In the genomic region with DNA sequence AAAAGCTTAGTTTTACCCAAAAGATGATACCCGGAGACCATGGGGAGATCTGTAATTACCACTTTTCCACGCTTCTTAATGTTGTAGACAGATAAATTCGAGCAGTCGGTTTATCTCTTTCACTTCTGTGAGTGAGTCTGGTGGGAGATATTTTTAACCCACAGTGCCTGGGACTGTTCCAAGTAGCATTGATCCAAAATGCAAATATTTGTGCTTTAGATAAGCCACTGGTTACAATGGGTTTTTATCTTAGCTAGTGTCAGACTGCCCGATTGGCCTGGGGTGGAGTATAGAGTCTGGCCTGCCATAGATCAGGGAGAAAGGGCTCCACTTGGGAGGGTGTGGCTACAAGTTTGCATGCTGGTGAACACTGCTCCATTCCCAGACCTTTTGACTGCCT, we compare ENCODE assay signal across 8 mouse cellular contexts. TPM values are rescaled to one million over a fixed set of nuclear protein-coding genes. Genes with fewer than 3 reads are reported as not detected.
DNase-seq lines count a peak whose midpoint lies in the region; ATAC-seq lines count a peak whose summit lies in the region.

No protein-coding gene starts in this region.

- DNase-seq in heart, postnatal 14 days, result no peak
- peak; percentile 39 for DNase-seq in adipocyte (ENCODE audit: low spot score)
- no peak for DNase-seq in hindbrain, embryonic 10.5 days (ENCODE audit: low spot score)
- DNase-seq in midbrain, embryonic 10.5 days (ENCODE audit: low spot score), result peak; percentile 41
- DNase-seq in left cerebral cortex, adult 11 months (ENCODE audit: low spot score), result no peak
- DNase-seq in right cerebral cortex, postnatal 10 days (ENCODE audit: low spot score in 2 of 2), result no peak
- no peak for DNase-seq in left cerebral cortex, adult 9 months (ENCODE audit: low spot score in 2 of 2)

- 0 out of 2 replicates have a peak, but pooled peaks have one; percentile 12 for ATAC-seq in heart, embryonic 12.5 days (ENCODE audit: insufficient number of reproducible peaks, low FRiP score)

- intact Hi-C loops in heart, postnatal 14 days (cut with DNase I), result loop anchor here (2.0 kb wide), 1 partner anchor 26 kb away; a partner anchor contains a TSS

- H3K36me3 ChIP-seq in heart, embryonic 12.5 days, result 0 out of 2 replicates have a peak, but pooled peaks cover 5% of the 10 kb centered on the region
- H3K36me3 ChIP-seq in hindbrain, embryonic 10.5 days, result peaks cover 29% of the 10 kb centered on the region
- peaks cover 22% of the 10 kb centered on the region for H3K36me3 ChIP-seq in midbrain, embryonic 10.5 days

- peak overlapping the region; percentile 84 for H3K27ac ChIP-seq in heart, embryonic 12.5 days (ENCODE audit: poor library complexity, severe bottlenecking)
- H3K27ac ChIP-seq in hindbrain, embryonic 10.5 days, result peak overlapping the region; percentile 93
- peak overlapping the region; percentile 94 for H3K27ac ChIP-seq in midbrain, embryonic 10.5 days (replicated peaks)

- H3K9me3 ChIP-seq in heart, embryonic 12.5 days (replicated peaks), result no peaks in the 10 kb centered on the region
- no peaks in the 10 kb centered on the region for H3K9me3 ChIP-seq in hindbrain, embryonic 10.5 days
- no peaks in the 10 kb centered on the region for H3K9me3 ChIP-seq in midbrain, embryonic 10.5 days (replicated peaks)

- peak overlapping the region; percentile 85 for H3K4me3 ChIP-seq in heart, embryonic 12.5 days
- H3K4me3 ChIP-seq in hindbrain, embryonic 10.5 days, result peak overlapping the region; percentile 91
- H3K4me3 ChIP-seq in midbrain, embryonic 10.5 days, result peak overlapping the region; percentile 79

- peak overlapping the region; percentile 91 for H3K4me2 ChIP-seq in heart, embryonic 12.5 days

- H3K27me3 ChIP-seq in heart, embryonic 12.5 days (replicated peaks), result no peaks in the 10 kb centered on the region
- H3K27me3 ChIP-seq in hindbrain, embryonic 10.5 days (ENCODE audit: insufficient read depth, poor library complexity, severe bottlenecking), result no peaks in the 10 kb centered on the region
- H3K27me3 ChIP-seq in midbrain, embryonic 10.5 days (ENCODE audit: low read depth, poor library complexity, severe bottlenecking), result no peaks in the 10 kb centered on the region

- peak overlapping the region; percentile 88 for H3K9ac ChIP-seq in heart, embryonic 12.5 days

- H3K4me1 ChIP-seq in heart, embryonic 12.5 days (replicated peaks), result peaks cover 51% of the 10 kb centered on the region
- H3K4me1 ChIP-seq in hindbrain, embryonic 10.5 days (replicated peaks), result peaks cover 50% of the 10 kb centered on the region
- peaks cover 54% of the 10 kb centered on the region for H3K4me1 ChIP-seq in midbrain, embryonic 10.5 days

- 3% methylated on average over 5 of the region's 5 CpGs for WGBS in heart, embryonic 12.5 days
- WGBS in hindbrain, embryonic 10.5 days, result 18% methylated on average over 5 of the region's 5 CpGs
- WGBS in midbrain, embryonic 10.5 days, result 8% methylated on average over 5 of the region's 5 CpGs

RNA-seq across cellular contexts. Expression of a gene that starts 0.9 kb away (rescaled TPM):
- 59.7 and 65.2 TPM in 2 replicates for polyA plus RNA-seq in heart, embryonic 12.5 days (2016; fragmentation: Nextera tagmentation; extraction: Ambion mirVana)
- total RNA-seq in heart, postnatal 14 days (2021), result 1 to 10 TPM; 2.7 to 3.9 TPM
- 46.8 and 48.8 TPM in 2 replicates for polyA plus RNA-seq in hindbrain, embryonic 10.5 days (2016; fragmentation: Nextera tagmentation; extraction: Ambion mirVana)
- polyA plus RNA-seq in midbrain, embryonic 10.5 days (2016; fragmentation: Nextera tagmentation; extraction: Ambion mirVana), result 54.4 and 55.8 TPM in 2 replicates

RNA-seq across cellular contexts. Expression of a gene that starts 25.8 kb away (rescaled TPM):
- 14.1 and 14.9 TPM in 2 replicates for polyA plus RNA-seq in heart, embryonic 12.5 days (2016; fragmentation: Nextera tagmentation; extraction: Ambion mirVana)
- 10 to 100 TPM; 16.4 to 22.9 TPM for total RNA-seq in heart, postnatal 14 days (2021)
- polyA plus RNA-seq in hindbrain, embryonic 10.5 days (2016; fragmentation: Nextera tagmentation; extraction: Ambion mirVana), result 16.4 and 17.9 TPM in 2 replicates
- 17.7 and 19.6 TPM in 2 replicates for polyA plus RNA-seq in midbrain, embryonic 10.5 days (2016; fragmentation: Nextera tagmentation; extraction: Ambion mirVana)

Comparison
In these comparisons a context has a peak if more than half of its experiments do, and no peak if none do; other contexts are left out.
1. DNase-seq: peak in adipocyte (single experiment) and midbrain, embryonic 10.5 days (single experiment); none in heart, postnatal 14 days (0 of 2), hindbrain, embryonic 10.5 days (single experiment), left cerebral cortex, adult 11 months (single experiment), right cerebral cortex, postnatal 10 days (0 of 2) and left cerebral cortex, adult 9 months (0 of 2).
2. Peak in every context shown above with its lines, with median percentiles within 50 percentile points of each other: H3K27ac ChIP-seq and H3K4me3 ChIP-seq.